Mouse (Mus musculus) c-Kit-positive CD71-positive TER-119-negative erythroid progenitor cells, embryonic 14.5 days (primary cell): ENCODE results near the gene Grk6.
"Not testable (repeated sequence)": the region's sequence is repeated elsewhere in the genome, so short reads cannot be mapped to it uniquely, and the experiment has no call there.

Experiments
- DNase-seq: peaks from one replicate; pipeline ENCODE4 v3.0.0-alpha.2; 2013; ENCODE audit warnings: low read depth

The Grk6 gene

DNA sequence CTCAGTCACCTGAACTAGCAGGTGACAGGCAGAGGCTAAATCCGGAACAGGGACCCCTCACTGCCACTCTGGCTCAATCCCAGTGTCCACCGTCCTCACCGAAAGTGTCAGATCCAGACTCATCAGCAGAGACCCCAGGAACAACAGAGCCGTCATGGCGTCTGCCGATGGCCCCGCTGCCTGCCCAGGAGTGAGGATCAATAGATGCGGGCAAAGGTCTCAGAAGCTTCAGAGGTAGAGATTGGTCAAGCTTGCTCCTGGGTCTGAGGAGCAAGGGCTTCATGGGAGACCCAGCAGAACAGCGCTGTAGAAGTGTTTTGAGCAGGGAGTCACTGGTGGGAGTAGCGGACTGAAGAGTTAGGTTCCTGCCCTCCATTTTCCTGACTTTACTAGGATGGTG lies 18.3 kb upstream of the Grk6 start, which contains the start of gene F12:
Gene F12, minus strand, starts transcription at position 181 of the 400 bp plus-strand sequence.
- DNase-seq: no peak

DNA sequence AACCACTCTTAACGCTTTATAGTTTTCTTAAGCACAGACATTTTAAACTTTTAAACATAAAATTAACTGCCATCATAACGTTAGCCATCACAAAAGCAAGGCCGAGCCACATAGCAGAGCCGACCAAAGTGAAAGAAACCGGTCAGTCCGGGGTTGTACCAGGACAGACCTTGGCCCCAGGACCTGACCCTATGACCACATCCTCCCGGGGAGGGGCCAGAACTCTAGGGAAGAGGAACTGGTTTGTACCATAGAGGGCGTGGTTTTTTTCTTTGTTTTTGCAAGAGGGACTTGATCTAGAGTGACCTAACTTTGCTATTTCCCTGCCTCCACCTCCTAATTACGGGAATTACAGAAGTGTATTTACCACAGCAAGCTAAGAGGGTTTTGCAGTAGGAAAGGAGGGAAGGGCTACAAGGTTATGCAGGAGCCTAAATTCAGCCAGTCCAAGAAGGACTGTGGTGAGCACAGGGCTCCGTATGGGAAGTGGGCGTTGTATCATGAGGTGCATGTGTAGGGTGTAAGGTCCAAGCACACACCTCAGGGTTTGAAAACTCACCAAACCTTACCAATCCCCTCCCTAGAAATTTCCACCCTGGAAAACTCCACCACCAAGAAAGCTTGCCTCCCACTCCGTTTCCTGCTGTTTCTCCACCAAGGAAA lies 15.5 kb upstream of the Grk6 start:
- no peak for DNase-seq

DNA sequence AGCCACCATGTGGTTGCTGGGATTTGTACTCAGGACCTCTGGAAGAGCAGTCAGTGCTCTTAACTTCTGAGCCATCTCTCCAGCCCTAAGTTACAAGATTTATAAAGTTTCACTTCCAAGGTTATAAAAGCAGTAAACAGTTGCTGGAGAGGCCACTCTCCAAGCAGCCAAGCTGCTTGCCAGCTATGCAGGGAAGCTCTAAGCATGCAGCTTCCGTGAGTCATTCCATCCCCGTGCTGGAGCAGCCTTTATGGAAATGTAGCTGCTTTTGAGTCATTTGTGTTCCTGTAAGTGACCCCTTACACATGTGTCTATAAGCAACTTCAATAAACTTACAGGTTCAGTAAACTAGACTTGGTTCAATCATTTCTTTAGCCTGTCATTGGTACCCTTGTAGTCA lies 14.3 kb upstream of the Grk6 start:
- DNase-seq: no peak

DNA sequence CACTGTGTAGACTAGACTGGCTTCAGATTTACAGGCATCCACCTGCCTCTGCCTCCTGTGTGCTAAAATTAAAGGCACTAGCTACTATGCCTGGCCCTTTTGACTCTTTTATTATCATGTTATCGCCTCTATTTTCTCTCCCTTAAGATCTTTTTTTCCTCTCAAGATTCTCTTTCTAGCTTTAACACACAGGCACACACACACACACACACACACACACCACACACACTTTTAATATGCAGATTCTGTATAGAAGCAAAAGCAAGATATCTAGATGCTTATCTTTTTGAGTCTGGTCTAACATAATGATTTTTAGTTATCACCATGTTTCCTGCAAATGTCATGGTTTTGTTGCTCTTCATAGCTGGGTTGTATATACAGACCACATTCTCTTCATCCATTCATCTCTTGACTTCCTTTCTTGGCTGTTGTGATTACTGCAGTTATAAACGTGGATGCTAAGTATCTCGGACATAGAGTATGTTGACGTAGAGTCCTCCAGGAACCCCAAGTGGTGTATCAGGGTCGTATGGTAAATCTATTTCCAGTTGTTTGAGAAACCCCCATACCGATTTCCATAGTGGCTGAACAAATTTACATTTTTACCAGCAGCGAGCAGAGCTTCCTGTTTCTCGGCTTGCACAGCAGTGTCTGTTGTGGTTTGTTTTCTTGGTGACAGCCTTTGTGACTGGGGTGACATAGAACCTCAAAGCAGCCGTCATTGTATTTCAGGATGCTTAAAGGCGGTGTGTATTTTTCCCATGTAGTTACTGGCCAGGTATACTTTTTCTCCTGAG lies 12.8 kb upstream of the Grk6 start:
- DNase-seq: no peak

DNA sequence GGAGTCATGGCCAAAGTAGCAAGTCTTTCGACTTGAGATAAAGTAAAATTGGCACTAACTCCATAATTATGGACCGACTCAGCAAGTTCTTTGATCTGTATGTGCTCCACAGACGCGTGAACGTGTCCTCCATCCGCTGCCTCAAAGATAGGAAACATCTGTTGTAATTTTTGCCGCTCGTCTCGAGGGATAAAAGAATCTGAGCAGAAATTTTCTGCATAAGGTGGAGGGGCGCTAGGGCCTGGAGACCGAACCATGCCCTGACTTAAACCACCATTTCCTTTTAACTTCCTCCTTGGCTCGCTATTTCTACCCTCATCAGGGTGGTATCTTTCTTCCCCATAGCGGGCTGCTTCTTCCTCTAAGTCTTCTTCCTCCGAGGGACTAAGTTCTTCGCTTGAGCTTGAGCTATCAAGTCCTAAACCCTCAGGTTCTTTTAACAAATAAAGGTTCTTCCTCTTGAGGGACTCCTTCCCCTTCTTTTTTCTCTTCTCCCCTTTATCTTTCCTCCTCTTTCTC lies 7.7 kb upstream of the Grk6 start:
- not testable (repeated sequence) for DNase-seq

DNA sequence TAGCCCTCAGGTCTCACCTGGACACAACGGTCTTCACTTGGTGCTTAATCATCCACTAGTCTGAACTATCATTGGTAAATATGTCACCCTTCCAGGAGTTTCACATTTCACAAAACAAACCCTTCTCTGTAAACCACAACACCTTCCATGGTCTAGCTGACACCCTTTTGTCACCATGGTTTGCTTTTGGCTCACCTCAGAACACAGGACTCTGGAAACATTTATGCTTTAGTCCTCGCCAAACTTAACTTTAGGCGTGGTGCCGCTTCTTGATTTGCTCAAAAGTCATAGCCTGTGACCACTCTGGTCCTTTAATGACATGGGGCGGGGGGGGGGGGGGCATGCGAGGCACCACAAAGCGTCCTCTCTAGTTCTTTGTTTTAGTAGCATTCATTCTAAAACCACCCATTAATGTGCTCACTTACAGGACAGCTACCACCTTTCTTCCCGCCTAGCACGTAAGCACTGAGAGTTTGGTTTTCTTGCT lies 1.0 kb upstream of the Grk6 start:
- no peak for DNase-seq

DNA sequence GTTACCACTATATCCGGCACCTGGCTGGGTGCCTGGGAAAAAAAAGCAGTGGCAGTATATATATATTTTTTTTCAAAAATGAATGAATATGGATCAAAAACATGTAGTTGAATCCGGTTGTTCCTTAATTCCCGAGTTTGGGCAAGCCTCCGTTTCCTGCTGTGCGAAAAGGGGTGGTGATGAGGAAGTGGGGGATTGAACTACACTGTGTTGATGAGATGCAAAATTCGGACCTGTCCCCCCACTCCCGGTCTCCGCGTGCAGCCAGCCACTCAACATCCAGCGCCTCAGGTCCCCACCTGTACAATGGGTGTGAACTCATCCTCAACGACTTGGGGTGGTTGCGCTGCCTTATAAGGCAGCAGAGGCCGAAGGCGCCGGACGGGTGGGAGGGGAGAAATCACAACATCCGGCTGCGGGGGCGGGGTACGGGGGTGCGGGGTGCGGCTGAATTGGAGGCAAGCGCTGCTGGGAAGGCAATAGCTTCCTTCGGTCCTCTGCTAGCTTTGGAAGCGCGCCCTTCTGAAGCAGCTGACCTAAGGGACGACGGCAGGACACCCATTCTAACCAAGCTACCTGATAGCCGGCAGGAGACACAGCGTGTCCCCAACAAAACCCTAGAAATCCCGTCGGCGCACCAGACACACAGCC lies 461 bp upstream of the Grk6 start:
- peak; percentile 67 for DNase-seq

DNA sequence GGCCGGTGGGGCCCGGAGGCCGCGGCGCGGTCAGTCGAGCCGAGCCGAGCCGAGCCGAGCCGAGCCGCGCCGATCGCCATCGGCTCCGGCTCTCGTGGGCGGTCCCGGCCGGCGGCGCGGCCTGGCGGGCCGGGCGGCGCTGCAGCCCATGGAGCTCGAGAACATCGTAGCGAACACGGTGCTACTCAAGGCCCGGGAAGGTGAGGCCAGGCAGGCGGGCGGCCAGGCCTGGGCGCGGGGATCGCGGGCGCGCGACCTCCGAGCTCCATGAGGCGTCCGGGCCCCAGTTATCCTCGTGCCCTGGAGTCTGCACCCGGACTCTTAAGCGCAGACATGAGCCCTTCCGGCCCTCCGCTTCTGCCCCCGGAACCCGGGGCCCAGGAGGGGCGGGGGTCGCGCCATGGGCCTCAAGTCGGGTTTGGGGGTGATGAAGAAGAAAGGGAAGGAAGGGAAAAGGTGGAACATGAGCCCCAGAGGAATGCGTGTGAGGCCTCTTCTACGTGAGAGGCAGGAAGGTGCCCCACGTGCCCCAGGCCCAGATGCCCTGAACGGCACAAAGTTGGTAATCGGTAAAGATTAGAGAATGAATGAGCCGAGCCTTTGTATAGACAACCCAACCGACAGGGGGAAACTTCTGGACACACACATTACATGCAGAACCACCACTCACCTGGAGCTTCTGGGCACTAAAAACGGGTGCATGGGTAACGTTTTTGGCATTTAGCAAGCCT lies 654 bp downstream of the Grk6 start:
- DNase-seq: peak; percentile 39

DNA sequence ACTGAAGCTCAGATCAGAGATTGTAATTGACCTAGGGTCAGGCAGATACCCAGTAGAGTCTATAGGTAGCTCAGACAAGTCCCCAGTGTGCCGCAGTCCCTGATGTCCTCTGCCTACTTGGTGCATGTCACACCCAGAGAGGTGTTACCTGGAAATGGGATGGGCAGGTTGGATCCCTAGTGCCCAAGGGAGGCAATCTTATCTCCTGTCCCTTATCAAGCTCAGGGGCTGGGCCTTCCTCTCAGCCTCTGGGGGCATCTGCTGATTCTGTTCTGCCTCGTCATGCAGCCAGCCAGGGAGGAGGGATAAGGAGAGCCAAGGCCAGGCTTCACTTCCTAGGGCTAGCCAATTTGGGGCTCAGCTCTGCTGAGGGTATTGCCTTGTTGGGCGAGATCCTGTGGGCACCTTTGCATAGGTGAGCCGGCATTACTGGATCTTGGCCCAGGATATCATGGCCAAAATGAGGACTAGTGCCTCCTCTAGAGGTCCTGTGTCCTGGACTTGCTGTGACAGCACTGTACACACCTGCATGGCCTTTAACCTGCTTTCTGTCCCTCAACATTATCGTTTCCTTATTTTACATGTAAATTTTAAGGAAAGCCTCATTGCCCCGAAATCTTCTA lies 1.7 kb downstream of the Grk6 start:
- peak; percentile 56 for DNase-seq

DNA sequence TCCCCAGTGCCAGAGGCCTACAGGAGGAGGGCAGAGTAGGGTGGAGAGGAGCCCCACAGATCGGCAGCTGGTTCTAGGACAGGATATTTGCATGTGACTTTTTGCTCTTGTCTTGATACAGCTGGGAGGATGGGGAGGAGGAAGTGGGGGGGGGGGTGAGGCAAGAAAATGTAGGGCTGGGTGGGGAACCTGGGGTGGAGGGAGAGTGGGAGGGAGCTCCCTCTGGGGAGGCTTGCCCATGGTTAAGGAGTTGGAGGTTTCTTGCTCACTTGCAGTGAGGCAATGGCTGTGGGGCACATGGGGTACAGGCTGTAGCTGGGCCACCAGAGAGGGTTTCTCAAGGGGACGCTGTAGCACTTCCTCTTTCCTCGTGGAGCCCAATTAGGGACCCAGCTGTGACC lies 2.7 kb downstream of the Grk6 start:
- DNase-seq: no peak

DNA sequence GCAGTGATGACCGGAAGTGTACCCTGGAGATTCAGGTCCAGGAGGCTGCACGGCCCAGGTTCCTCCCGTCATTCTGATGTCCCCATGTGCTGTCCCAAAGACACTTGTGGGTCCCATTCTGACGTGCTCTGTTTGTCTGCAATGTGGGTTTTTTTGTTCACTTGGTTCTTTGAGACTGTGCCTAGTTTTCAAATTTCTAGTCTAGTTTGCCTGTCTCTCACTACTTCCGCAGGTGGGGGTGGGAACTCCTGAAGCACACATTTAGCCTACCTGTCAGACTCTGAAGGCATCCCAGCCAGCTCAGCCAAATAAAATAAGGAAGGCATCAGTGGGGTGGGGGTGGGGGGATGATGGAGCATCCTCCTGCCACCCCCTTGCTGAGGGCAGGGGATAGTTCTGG lies 3.3 kb downstream of the Grk6 start:
- no peak for DNase-seq

DNA sequence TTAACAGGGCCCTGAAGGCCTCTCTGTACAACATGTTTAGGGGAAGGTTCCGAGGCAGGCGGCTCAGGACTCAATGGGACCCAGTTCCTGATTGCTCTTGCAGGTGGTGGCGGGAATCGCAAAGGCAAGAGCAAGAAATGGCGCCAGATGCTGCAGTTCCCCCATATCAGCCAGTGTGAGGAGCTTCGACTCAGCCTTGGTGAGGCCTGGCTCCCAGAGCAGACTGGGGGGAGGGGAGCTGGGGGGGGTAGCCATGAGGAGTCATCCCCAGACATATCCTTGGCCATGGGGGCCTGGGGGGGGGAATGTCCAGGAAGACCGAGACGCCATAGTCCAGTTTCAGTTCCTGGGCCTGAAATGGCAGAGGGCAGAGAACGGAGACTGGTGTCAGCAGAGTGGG lies 4.3 kb downstream of the Grk6 start:
- DNase-seq: no peak

DNA sequence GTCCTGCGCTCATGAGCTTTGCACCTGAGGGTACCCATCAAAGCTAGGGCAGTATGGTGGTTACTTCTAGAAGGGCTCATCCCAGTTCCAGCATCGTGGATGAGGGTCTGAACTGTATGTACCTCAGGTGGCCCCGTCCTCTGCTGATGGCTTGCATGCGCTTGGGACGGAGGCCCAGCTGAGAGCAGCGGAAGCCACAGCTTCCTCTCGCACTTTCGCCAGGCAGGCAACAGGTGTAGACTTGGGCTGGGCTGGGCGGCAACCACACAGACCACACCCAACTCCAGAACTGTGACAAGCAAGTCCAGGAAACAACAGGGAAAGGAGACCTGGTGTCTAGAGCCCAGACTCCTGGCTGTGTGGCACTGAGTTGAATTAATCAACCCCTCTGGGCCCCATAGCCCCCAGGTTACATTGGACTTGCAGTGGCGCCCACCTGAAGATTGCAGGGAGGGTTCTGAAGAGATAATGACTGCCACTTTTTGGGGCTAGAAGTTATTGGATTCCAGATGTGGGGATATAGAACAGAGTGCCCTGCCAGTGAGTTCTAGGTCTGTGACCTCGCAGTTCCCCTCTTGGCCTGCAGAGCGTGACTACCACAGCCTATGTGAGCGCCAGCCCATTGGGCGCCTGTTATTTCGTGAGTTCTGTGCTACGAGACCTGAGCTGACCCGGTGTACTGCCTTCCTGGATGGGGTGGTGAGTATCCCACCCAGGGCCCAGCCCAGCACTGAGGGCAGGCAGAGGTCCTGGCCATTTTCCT lies 5.0 kb downstream of the Grk6 start:
- DNase-seq: no peak

DNA sequence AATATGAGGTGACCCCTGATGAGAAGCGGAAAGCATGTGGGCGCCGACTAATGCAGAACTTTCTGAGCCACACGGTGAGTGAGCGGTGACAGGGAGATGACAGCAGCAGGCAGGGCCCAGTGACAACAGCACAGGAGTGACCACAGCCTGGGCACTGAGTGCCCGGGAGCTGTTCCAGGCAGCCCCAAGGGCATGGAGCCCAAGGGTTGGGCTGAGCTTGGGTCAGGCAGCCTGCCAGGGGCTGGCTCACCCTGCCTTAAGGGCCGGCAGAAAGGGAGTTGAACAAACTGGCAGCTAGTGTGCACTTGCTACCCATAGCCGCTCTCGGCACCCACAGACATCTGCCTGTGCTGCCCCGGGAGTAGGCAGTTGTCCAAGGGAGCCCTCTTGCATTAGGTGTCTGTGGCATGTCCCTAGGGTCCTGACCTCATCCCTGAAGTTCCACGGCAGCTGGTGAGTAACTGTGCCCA lies 5.7 kb downstream of the Grk6 start:
- no peak for DNase-seq

DNA sequence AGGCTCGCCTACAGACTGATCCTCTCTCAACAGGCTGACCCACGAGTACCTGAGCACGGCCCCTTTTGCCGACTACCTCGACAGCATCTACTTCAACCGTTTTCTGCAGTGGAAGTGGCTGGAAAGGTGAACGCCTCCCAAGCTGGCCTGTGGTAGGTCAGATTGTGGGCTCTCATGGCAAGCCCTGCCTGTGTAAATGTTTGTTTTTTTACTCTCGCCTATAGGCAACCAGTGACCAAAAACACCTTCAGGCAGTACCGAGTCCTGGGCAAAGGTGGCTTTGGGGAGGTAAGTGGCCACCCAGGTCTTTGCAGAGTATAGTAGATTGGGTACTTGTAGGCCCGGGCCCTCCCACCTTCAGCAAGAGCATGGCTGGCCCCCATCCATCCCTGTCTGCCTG lies 6.4 kb downstream of the Grk6 start:
- DNase-seq: no peak

DNA sequence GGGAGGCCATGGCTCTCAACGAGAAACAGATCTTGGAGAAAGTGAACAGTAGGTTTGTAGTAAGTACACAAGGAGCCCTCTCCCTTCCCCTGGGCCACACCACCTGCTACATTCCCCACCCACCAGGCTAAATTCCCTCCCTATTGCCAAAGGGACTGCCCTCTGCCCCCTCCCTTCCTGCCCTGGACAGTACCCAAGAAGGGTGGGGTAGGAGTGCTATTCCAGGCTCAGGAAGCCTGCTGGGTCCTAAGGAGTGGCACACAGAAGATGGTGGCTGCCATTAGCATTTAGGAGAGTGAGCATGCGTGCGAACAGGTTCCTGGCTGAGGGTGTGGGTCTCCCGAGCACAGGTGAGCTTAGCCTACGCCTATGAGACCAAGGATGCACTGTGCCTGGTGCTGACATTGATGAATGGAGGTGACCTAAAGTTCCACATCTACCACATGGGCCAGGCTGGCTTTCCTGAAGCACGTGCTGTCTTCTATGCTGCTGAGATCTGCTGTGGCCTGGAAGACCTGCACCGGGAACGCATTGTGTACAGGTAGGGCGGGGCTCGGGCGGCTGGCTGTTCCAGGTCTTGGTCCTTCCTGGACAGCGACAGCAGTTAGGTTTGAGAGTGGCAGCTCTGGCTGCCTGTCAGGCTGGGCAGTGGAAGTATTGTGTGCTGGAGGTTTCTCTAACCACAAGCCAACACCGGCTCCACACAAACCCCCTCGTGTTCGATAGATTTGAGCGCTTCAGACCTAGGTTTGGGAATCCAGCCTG lies 7.1 kb downstream of the Grk6 start:
- DNase-seq: no peak

DNA sequence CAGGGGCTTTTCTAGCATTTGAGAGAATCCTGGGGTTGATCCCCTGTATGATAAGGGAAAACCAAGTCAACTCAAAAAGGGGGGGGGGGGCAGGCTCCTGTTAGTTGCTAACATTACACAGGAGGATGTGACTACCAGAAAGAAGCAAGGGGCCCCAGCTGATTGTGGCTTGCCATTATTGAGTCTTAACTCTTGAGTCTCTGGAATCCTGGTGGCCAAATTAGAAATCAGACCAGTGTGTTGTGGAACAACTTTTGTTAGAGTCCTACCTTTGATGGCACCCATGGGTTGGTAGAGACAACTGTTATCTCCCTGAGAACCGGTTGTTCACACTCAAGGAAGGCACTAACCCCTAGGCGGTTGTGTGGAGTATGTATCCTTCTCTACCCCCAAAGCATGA lies 18.1 kb downstream of the Grk6 start:
- no peak for DNase-seq

DNA sequence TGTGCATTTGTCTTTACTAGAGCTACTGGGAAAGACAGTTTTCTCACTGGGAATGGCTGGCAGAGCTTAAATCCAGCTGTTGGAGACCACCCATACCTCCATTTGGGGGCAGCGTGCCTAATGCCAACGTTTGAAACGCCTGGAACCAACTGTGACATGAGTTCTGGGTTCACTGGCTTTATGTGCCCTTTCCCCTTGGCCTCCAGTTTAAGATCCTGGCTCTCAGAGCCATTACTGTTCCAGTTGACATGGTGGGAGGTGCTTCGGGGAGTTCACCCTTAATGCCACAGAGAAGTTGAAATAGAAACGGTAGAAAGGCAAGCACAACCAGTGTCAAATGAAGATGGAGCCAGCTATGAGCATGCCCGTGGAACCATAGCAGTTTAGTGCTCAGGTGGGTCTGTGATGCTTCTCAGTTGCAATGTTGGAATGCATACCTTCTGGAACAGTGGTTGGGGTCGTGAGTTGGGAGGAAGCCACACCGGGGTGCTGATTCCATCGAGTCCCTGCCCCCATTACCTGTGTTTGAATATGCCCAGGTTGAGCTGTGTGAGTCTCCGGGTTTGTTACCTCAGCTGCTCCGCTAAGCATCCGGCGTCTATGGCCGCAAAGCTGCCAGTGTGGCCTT lies 18.6 kb downstream of the Grk6 start:
- no peak for DNase-seq
